ENCODE assay signal across 27 mouse cellular contexts in the genomic region with DNA sequence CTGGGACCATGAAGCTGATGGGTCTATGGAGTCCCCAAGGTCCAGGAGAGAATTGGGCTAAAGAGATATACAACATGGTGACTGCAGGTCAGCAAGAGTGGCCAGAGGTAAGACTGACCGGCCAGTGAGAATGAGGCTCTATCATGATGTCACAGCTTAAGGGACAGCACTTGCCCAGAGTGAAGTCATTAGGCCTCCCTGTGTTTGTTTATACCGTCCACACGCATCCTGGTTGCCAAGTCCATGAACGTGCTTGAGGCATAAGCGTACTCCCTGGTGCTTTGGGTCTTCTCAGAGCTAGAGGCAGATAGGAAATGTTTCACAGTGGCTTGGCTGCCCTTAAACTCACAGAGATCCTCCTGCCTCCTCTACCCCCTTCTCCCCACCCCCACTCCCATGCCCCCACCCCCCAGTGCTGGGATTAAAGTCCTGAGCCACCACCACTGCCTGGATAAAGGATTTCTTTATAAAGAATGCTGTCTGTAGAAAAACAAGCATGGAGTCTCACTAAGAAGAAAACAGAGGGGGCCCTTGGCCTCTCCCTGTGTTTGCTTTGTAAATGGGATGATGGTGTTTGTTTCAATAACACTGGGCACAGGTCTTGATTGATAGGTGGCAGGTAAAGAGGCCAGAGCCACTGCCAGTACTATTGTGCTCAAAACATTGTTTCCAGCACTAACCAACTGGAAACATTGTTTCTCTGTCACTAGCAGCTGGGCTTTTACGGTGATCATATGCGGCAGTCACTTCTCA. TPM values are rescaled to one million over a fixed set of nuclear protein-coding genes. Genes with fewer than 3 reads are reported as not detected.
DNase-seq lines count a peak whose midpoint lies in the region; ATAC-seq lines count a peak whose summit lies in the region.
"Had no signal": no experiment of that assay in that cellular context is flagged by ENCODE, and none has a peak within 500 bp of the region (broad histone marks: within the 10 kb centered on the region; RNA-seq: fewer than 3 reads in every experiment).

No protein-coding gene starts in this region.

- no peak for ATAC-seq in hindbrain, embryonic 14.5 days (ENCODE audit: low FRiP score)
- no peak for ATAC-seq in midbrain, embryonic 14.5 days (ENCODE audit: low FRiP score, low TSS enrichment)
- ATAC-seq: intestine, embryonic 15.5 days had no signal

- H3K9me3 ChIP-seq in hindbrain, embryonic 10.5 days = no peaks in the 10 kb centered on the region
- no peaks in the 10 kb centered on the region for H3K9me3 ChIP-seq in hindbrain, embryonic 14.5 days (ENCODE audit: control insufficient read depth, low read length)
- H3K9me3 ChIP-seq in embryonic facial prominence, embryonic 10.5 days = no peaks in the 10 kb centered on the region
- H3K9me3 ChIP-seq in midbrain, embryonic 14.5 days (ENCODE audit: control insufficient read depth, low read length) = no peaks in the 10 kb centered on the region
- H3K9me3 ChIP-seq: heart, embryonic 15.5 days; intestine, embryonic 15.5 days; limb, embryonic 10.5 days had no signal

- H3K4me3 ChIP-seq in hindbrain, embryonic 10.5 days = no peak overlapping the region
- no peak overlapping the region for H3K4me3 ChIP-seq in hindbrain, embryonic 14.5 days (replicated peaks; ENCODE audit: low read length)
- H3K4me3 ChIP-seq in embryonic facial prominence, embryonic 10.5 days = no peak overlapping the region
- H3K4me3 ChIP-seq in midbrain, embryonic 14.5 days (replicated peaks; ENCODE audit: low read depth, low read length) = no peak overlapping the region
- H3K4me3 ChIP-seq: heart, embryonic 15.5 days; intestine, embryonic 15.5 days; limb, embryonic 10.5 days had no signal

- H3K27me3 ChIP-seq in hindbrain, embryonic 10.5 days (ENCODE audit: insufficient read depth, poor library complexity, severe bottlenecking) = peaks cover 7% of the 10 kb centered on the region; the same call in 1 of the 2 replicates
- no peaks in the 10 kb centered on the region for H3K27me3 ChIP-seq in hindbrain, embryonic 14.5 days (ENCODE audit: control insufficient read depth, insufficient read depth, low read length)
- H3K27me3 ChIP-seq in embryonic facial prominence, embryonic 10.5 days (replicated peaks; ENCODE audit: low read depth, poor library complexity, severe bottlenecking) = no peaks in the 10 kb centered on the region; the same call in 1 of the 2 replicates
- no peaks in the 10 kb centered on the region for H3K27me3 ChIP-seq in midbrain, embryonic 14.5 days (ENCODE audit: control insufficient read depth, insufficient read depth, low read length)
- H3K27me3 ChIP-seq: heart, embryonic 15.5 days; intestine, embryonic 15.5 days had no signal

- no peak for DNase-seq in hindbrain, embryonic 10.5 days (ENCODE audit: low spot score)
- no peak for DNase-seq in hindbrain, embryonic 14.5 days (ENCODE audit: low spot score)
- peak; percentile 53 for DNase-seq in lung, postnatal 10 days
- DNase-seq in lung, adult 18-20 months = no peak
- no peak for DNase-seq in embryonic facial prominence, embryonic 10.5 days (ENCODE audit: low spot score)
- peak; percentile 35 for DNase-seq in midbrain, embryonic 14.5 days
- no peak for DNase-seq in gastrocnemius, postnatal 25 days
- DNase-seq: adrenal gland, adult 2 months; cerebellum, adult 9-11 months; heart, adult 18-20 months; heart, postnatal 4 days; kidney, adult 9 months; layer of hippocampus, adult 9-11 months; retina, postnatal 1 day; thymus, postnatal 25 days had no signal

- H3K4me1 ChIP-seq in hindbrain, embryonic 10.5 days (replicated peaks) = peaks cover 34% of the 10 kb centered on the region
- H3K4me1 ChIP-seq in hindbrain, embryonic 14.5 days (replicated peaks; ENCODE audit: control insufficient read depth, insufficient read depth, low read length) = 0 out of 2 replicates have a peak, but pooled peaks cover 5% of the 10 kb centered on the region
- H3K4me1 ChIP-seq in embryonic facial prominence, embryonic 10.5 days = peaks cover 14% of the 10 kb centered on the region
- peaks cover 8% of the 10 kb centered on the region for H3K4me1 ChIP-seq in midbrain, embryonic 14.5 days (ENCODE audit: control insufficient read depth, insufficient read depth, low read length)
- H3K4me1 ChIP-seq: heart, embryonic 15.5 days had no signal

- no peak overlapping the region for H3K4me2 ChIP-seq in hindbrain, embryonic 14.5 days (replicated peaks)
- H3K4me2 ChIP-seq in midbrain, embryonic 14.5 days (ENCODE audit: low read length) = no peak overlapping the region
- H3K4me2 ChIP-seq: heart, embryonic 15.5 days; intestine, embryonic 15.5 days; liver, embryonic 11.5 days had no signal

- no peaks in the 10 kb centered on the region for H3K36me3 ChIP-seq in hindbrain, embryonic 10.5 days
- no peaks in the 10 kb centered on the region for H3K36me3 ChIP-seq in hindbrain, embryonic 14.5 days (replicated peaks; ENCODE audit: control insufficient read depth, insufficient read depth)
- no peaks in the 10 kb centered on the region for H3K36me3 ChIP-seq in embryonic facial prominence, embryonic 10.5 days (replicated peaks)
- H3K36me3 ChIP-seq in midbrain, embryonic 14.5 days (ENCODE audit: control insufficient read depth, insufficient read depth, low read length) = no peaks in the 10 kb centered on the region
- H3K36me3 ChIP-seq: heart, embryonic 15.5 days; intestine, embryonic 15.5 days; limb, embryonic 10.5 days had no signal

- H3K9ac ChIP-seq in hindbrain, embryonic 14.5 days = no peak overlapping the region
- no peak overlapping the region for H3K9ac ChIP-seq in midbrain, embryonic 14.5 days (replicated peaks; ENCODE audit: low read length)
- H3K9ac ChIP-seq: heart, embryonic 15.5 days; intestine, embryonic 15.5 days had no signal

- peak overlapping the region; percentile 57 for H3K27ac ChIP-seq in hindbrain, embryonic 10.5 days
- no peak overlapping the region; the same call in 1 of the 2 replicates for H3K27ac ChIP-seq in hindbrain, embryonic 14.5 days
- H3K27ac ChIP-seq in embryonic facial prominence, embryonic 10.5 days (replicated peaks) = peak overlapping the region; percentile 24
- H3K27ac ChIP-seq in midbrain, embryonic 14.5 days (replicated peaks; ENCODE audit: low read depth, low read length) = peak overlapping the region; percentile 41; the same call in 1 of the 2 replicates
- H3K27ac ChIP-seq: heart, embryonic 15.5 days; intestine, embryonic 15.5 days; limb, embryonic 10.5 days; macrophage had no signal

- 33% methylated on average over 7 of the region's 7 CpGs for WGBS in hindbrain, embryonic 10.5 days
- 26% methylated on average over 7 of the region's 7 CpGs for WGBS in hindbrain, embryonic 14.5 days
- 42% methylated on average over 7 of the region's 7 CpGs for WGBS in embryonic facial prominence, embryonic 10.5 days
- WGBS in midbrain, embryonic 14.5 days = 14% methylated on average over 7 of the region's 7 CpGs

RNA-seq across cellular contexts. Expression of a gene that starts 3.2 kb away (rescaled TPM):
- polyA plus RNA-seq in hindbrain, embryonic 10.5 days (2016; fragmentation: Nextera tagmentation; extraction: Ambion mirVana) = not detected in 2 replicates
- 0.17 and 0.20 TPM in 2 replicates for polyA plus RNA-seq in hindbrain, embryonic 14.5 days (2014; fragmentation: Nextera tagmentation; extraction: Ambion mirVana)
- polyA plus RNA-seq in embryonic facial prominence, embryonic 10.5 days (2016; fragmentation: Nextera tagmentation; extraction: Ambion mirVana) = not detected in 2 replicates
- polyA plus RNA-seq in midbrain, embryonic 14.5 days (2014; fragmentation: Nextera tagmentation; extraction: Ambion mirVana) = not detected in 2 replicates
- not detected for total RNA-seq in gastrocnemius, postnatal 25 days (2021)
- total RNA-seq: adrenal gland, adult 2 months; gastrocnemius, adult 8-10 months; left cerebral cortex, adult 8-10 months had no signal
- polyA plus RNA-seq: adrenal gland, adult 2 months; C2C12; cortical plate, adult 2 months; embryonic facial prominence, embryonic 14.5 days; frontal cortex, adult 2 months; heart, embryonic 15.5 days; intestine, embryonic 15.5 days; limb, embryonic 10.5 days; liver, embryonic 11.5 days; macrophage; neural tube, embryonic 11.5 days had no signal

RNA-seq across cellular contexts. Expression of a gene that starts 23.4 kb away (rescaled TPM):
- 131 and 136 TPM in 2 replicates for polyA plus RNA-seq in hindbrain, embryonic 10.5 days (2016; fragmentation: Nextera tagmentation; extraction: Ambion mirVana)
- polyA plus RNA-seq in hindbrain, embryonic 14.5 days (2014; fragmentation: Nextera tagmentation; extraction: Ambion mirVana) = 63.8 and 66.1 TPM in 2 replicates
- 122 and 125 TPM in 2 replicates for polyA plus RNA-seq in embryonic facial prominence, embryonic 10.5 days (2016; fragmentation: Nextera tagmentation; extraction: Ambion mirVana)
- 71.6 and 75.9 TPM in 2 replicates for polyA plus RNA-seq in midbrain, embryonic 14.5 days (2014; fragmentation: Nextera tagmentation; extraction: Ambion mirVana)
- total RNA-seq in gastrocnemius, postnatal 25 days (2021) = 10 to 100 TPM; 59.4 to 63.3 TPM

RNA-seq across cellular contexts. Expression of a gene that starts 32.3 kb away (rescaled TPM):
- 1.4 and 13.1 TPM in 2 replicates for polyA plus RNA-seq in hindbrain, embryonic 10.5 days (2016; fragmentation: Nextera tagmentation; extraction: Ambion mirVana)
- polyA plus RNA-seq in hindbrain, embryonic 14.5 days (2014; fragmentation: Nextera tagmentation; extraction: Ambion mirVana) = 32.3 and 53.8 TPM in 2 replicates
- 0.38 and 0.47 TPM in 2 replicates for polyA plus RNA-seq in embryonic facial prominence, embryonic 10.5 days (2016; fragmentation: Nextera tagmentation; extraction: Ambion mirVana)
- polyA plus RNA-seq in midbrain, embryonic 14.5 days (2014; fragmentation: Nextera tagmentation; extraction: Ambion mirVana) = 0.53 and 3.0 TPM in 2 replicates
- not detected for total RNA-seq in gastrocnemius, postnatal 25 days (2021)
- total RNA-seq: adrenal gland, adult 2 months; gastrocnemius, adult 8-10 months; heart, adult 18-20 months had no signal
- polyA plus RNA-seq: adrenal gland, adult 2 months; C2C12; intestine, embryonic 15.5 days; limb, embryonic 10.5 days; macrophage had no signal

RNA-seq across cellular contexts. Expression of a gene that starts 34.8 kb away (rescaled TPM):
- 1.0 and 1.3 TPM in 2 replicates for polyA plus RNA-seq in hindbrain, embryonic 10.5 days (2016; fragmentation: Nextera tagmentation; extraction: Ambion mirVana)
- polyA plus RNA-seq in hindbrain, embryonic 14.5 days (2014; fragmentation: Nextera tagmentation; extraction: Ambion mirVana) = 0.23 TPM in 1 of 2 replicates, not detected in the other
- 0.29 and 1.1 TPM in 2 replicates for polyA plus RNA-seq in embryonic facial prominence, embryonic 10.5 days (2016; fragmentation: Nextera tagmentation; extraction: Ambion mirVana)
- 0.07 TPM in 1 of 2 replicates, not detected in the other for polyA plus RNA-seq in midbrain, embryonic 14.5 days (2014; fragmentation: Nextera tagmentation; extraction: Ambion mirVana)
- total RNA-seq in gastrocnemius, postnatal 25 days (2021) = not detected
- total RNA-seq: gastrocnemius, adult 8-10 months had no signal
- polyA plus RNA-seq: adrenal gland, adult 2 months; cortical plate, adult 2 months; liver, embryonic 11.5 days; macrophage had no signal

Comparison
In these comparisons a context has a peak if more than half of its experiments do, and no peak if none do; other contexts are left out.
1. DNase-seq: peak in lung, postnatal 10 days (single experiment) and midbrain, embryonic 14.5 days (single experiment); none in hindbrain, embryonic 10.5 days (single experiment), hindbrain, embryonic 14.5 days (single experiment), lung, adult 18-20 months (0 of 2), embryonic facial prominence, embryonic 10.5 days (single experiment) and gastrocnemius, postnatal 25 days (single experiment).